Mouse (Mus musculus) forebrain, embryonic 12.5 days (tissue): ENCODE results near the gene B4galnt1. TPM values are rescaled to one million over a fixed set of nuclear protein-coding genes. Genes with fewer than 3 reads are reported as not detected.

Experiments used
- ATAC-seq: fragments of 200-750 bp; cut with Nextera tagmentation; 2 replicates; pipeline ENCODE4 v1.8.0; 2017; ENCODE audit warnings: moderate TSS enrichment; ENCODE audit not compliant: low FRiP score
- H3K27ac ChIP-seq: fragments of 300-500 bp; sonication (generic); 2 replicates; pipeline ENCODE4 v1.5.1; 2016; ENCODE audit warnings: mild to moderate bottlenecking
- H3K27me3 ChIP-seq: fragments of 300-500 bp; sonication (generic); 2 replicates; pipeline ENCODE4 v1.6.1; 2016; ENCODE audit warnings: mild to moderate bottlenecking
- H3K36me3 ChIP-seq: fragments of 300-500 bp; sonication (generic); replicated peaks from 2 replicates; pipeline ENCODE4 v1.6.1; 2016; ENCODE audit warnings: mild to moderate bottlenecking
- H3K4me1 ChIP-seq: fragments of 300-500 bp; sonication (generic); 2 replicates; pipeline ENCODE4 v1.6.1; 2016
- H3K4me2 ChIP-seq: fragments of 300-500 bp; sonication (generic); 2 replicates; pipeline ENCODE4 v1.6.1; 2016; ENCODE audit warnings: mild to moderate bottlenecking, moderate library complexity
- H3K4me3 ChIP-seq: fragments of 300-500 bp; sonication (generic); replicated peaks from 2 replicates; pipeline ENCODE4 v1.5.1; 2016; ENCODE audit warnings: mild to moderate bottlenecking
- H3K9ac ChIP-seq: fragments of 300-500 bp; sonication (generic); 2 replicates; pipeline ENCODE4 v1.6.1; 2016; ENCODE audit warnings: mild to moderate bottlenecking
- H3K9me3 ChIP-seq: fragments of 300-500 bp; sonication (generic); 2 replicates; pipeline ENCODE4 v1.6.1; 2016
- WGBS: fragments of 180-500 bp; shearing (Covaris S2); methylation state at CpG from one replicate; pipeline ENCODE4 v1.1.7; 2016; 5-methylcytosine and 5-hydroxymethylcytosine counted together
- polyA plus RNA-seq: library from polyadenylated mRNA; unstranded; fragments of >200 nt; fragmentation: Nextera tagmentation; extraction: Ambion mirVana; gene quantifications from 2 replicates; pipeline ENCODE4 v1.2.1, GENCODE M21; 2016

The B4galnt1 gene
- 13.3 and 14.7 TPM in 2 replicates for polyA plus RNA-seq

GRCm38 (mm10) chr10:127164631-127165353, at the start of gene B4galnt1:
Gene B4galnt1, plus strand, starts transcription at chr10:127165225.
- peak; percentile 89 for ATAC-seq
- 2% methylated on average over 52 of the region's 52 CpGs for WGBS
- no peaks in the 10 kb centered on the region for H3K36me3 ChIP-seq
- H3K27ac ChIP-seq: peak within 1 kb of the TSS; percentile 57
- H3K4me1 ChIP-seq: peaks cover 24% of the 10 kb centered on the region
- H3K27me3 ChIP-seq: peaks cover 61% of the 10 kb centered on the region
- H3K9ac ChIP-seq: peak within 1 kb of the TSS; percentile 80
- peak within 1 kb of the TSS; percentile 63 for H3K4me3 ChIP-seq
- H3K4me2 ChIP-seq: peak within 1 kb of the TSS; percentile 99
- H3K9me3 ChIP-seq: no peaks in the 10 kb centered on the region

GRCm38 (mm10) chr10:127118470-127118869, 46.6 kb upstream of the B4galnt1 start:
- Histone ChIP-seq H3K36me3 (peaks cover 42% of the 10 kb centered on the region), H3K4me1 (peaks cover 16% of the 10 kb centered on the region), H3K4me3 (no peak overlapping the region), H3K4me2 (no peak overlapping the region), H3K9me3 (no peaks in the 10 kb centered on the region), H3K27ac (no peak overlapping the region), H3K27me3 (no peaks in the 10 kb centered on the region), H3K9ac (no peak overlapping the region)
- no peak for ATAC-seq
- WGBS: 92% methylated on average over 11 of the region's 11 CpGs

GRCm38 (mm10) chr10:127119229-127119628, 45.8 kb upstream of the B4galnt1 start:
- Histone ChIP-seq H3K9me3 (no peaks in the 10 kb centered on the region), H3K4me2 (no peak overlapping the region), H3K36me3 (peaks cover 42% of the 10 kb centered on the region), H3K9ac (no peak overlapping the region), H3K27me3 (no peaks in the 10 kb centered on the region), H3K4me3 (no peak overlapping the region), H3K27ac (no peak overlapping the region), H3K4me1 (peaks cover 16% of the 10 kb centered on the region)
- no peak for ATAC-seq
- WGBS: 92% methylated on average over 10 of the region's 10 CpGs

GRCm38 (mm10) chr10:127120301-127121065, 44.5 kb upstream of the B4galnt1 start:
- Histone ChIP-seq H3K4me3 (peak overlapping the region; percentile 84), H3K9ac (peak overlapping the region; percentile 78), H3K4me2 (peak overlapping the region; percentile 90), H3K9me3 (no peaks in the 10 kb centered on the region), H3K27ac (no peak overlapping the region), H3K4me1 (peaks cover 16% of the 10 kb centered on the region), H3K36me3 (peaks cover 38% of the 10 kb centered on the region), H3K27me3 (no peaks in the 10 kb centered on the region)
- peak; percentile 47 for ATAC-seq
- 2% methylated on average over 32 of the region's 34 CpGs for WGBS

- Histone ChIP-seq H3K4me2 (peak within 1 kb of the TSS; percentile 90), H3K4me3 (peak within 1 kb of the TSS; percentile 84), H3K36me3 (peaks cover 32% of the 10 kb centered on the region), H3K27me3 (no peaks in the 10 kb centered on the region), H3K9me3 (no peaks in the 10 kb centered on the region), H3K4me1 (peaks cover 16% of the 10 kb centered on the region), H3K27ac (no peak within 1 kb of the TSS), H3K9ac (peak within 1 kb of the TSS; percentile 78)
- 1% methylated on average over 19 of the region's 19 CpGs for whole genome bisulfite sequencing
- ATAC-seq: peak; percentile 97
Measured at GRCm38 (mm10) chr10:127121066-127121477, 44.0 kb upstream of the B4galnt1 start, which contains the start of gene Os9. Gene Os9, minus strand, starts transcription at chr10:127121131.

GRCm38 (mm10) chr10:127122018-127122417, 43.0 kb upstream of the B4galnt1 start:
- Histone ChIP-seq H3K4me2 (peak overlapping the region; percentile 22), H3K27me3 (peaks cover 3% of the 10 kb centered on the region; the same call in 1 of the 2 replicates), H3K9ac (no peak overlapping the region), H3K4me1 (peaks cover 16% of the 10 kb centered on the region), H3K36me3 (peaks cover 25% of the 10 kb centered on the region), H3K27ac (no peak overlapping the region), H3K9me3 (no peaks in the 10 kb centered on the region), H3K4me3 (no peak overlapping the region)
- ATAC-seq: no peak
- 88% methylated on average over 3 of the region's 3 CpGs for WGBS

GRCm38 (mm10) chr10:127122784-127123435, 42.1 kb upstream of the B4galnt1 start:
- 7% methylated on average over 13 of the region's 13 CpGs for WGBS
- Histone ChIP-seq H3K4me1 (peaks cover 16% of the 10 kb centered on the region), H3K4me3 (peak overlapping the region; percentile 29), H3K9ac (peak overlapping the region; percentile 22; the same call in 1 of the 2 replicates), H3K9me3 (no peaks in the 10 kb centered on the region), H3K27ac (peak overlapping the region; percentile 69), H3K4me2 (peak overlapping the region; percentile 58), H3K27me3 (peaks cover 3% of the 10 kb centered on the region; the same call in 1 of the 2 replicates), H3K36me3 (peaks cover 16% of the 10 kb centered on the region)
- peak; percentile 12; the same call in 1 of the 2 replicates for ATAC-seq

GRCm38 (mm10) chr10:127123436-127123805, 41.6 kb upstream of the B4galnt1 start:
- Histone ChIP-seq H3K4me1 (peaks cover 16% of the 10 kb centered on the region), H3K27ac (peak overlapping the region; percentile 69), H3K27me3 (peaks cover 3% of the 10 kb centered on the region; the same call in 1 of the 2 replicates), H3K4me3 (peak overlapping the region; percentile 29), H3K9me3 (no peaks in the 10 kb centered on the region), H3K4me2 (peak overlapping the region; percentile 58), H3K9ac (peak overlapping the region; percentile 22; the same call in 1 of the 2 replicates), H3K36me3 (peaks cover 11% of the 10 kb centered on the region)
- ATAC-seq: no peak
- WGBS: 8% methylated on average over 4 of the region's 4 CpGs

- H3K4me1 ChIP-seq: peaks cover 9% of the 10 kb centered on the region
- H3K36me3 ChIP-seq: no peaks in the 10 kb centered on the region
- no peak overlapping the region for H3K4me3 ChIP-seq
- H3K27ac ChIP-seq: no peak overlapping the region
- no peaks in the 10 kb centered on the region for H3K9me3 ChIP-seq
- H3K4me2 ChIP-seq: no peak overlapping the region
- ATAC-seq: no peak
- no peak overlapping the region for H3K9ac ChIP-seq
- 77% methylated on average over 9 of the region's 9 CpGs for WGBS
- peaks cover 3% of the 10 kb centered on the region; the same call in 1 of the 2 replicates for H3K27me3 ChIP-seq
Measured at GRCm38 (mm10) chr10:127125210-127126001, 39.6 kb upstream of the B4galnt1 start.

- Histone ChIP-seq H3K36me3 (no peaks in the 10 kb centered on the region), H3K27ac (no peak overlapping the region), H3K9me3 (no peaks in the 10 kb centered on the region), H3K27me3 (peaks cover 3% of the 10 kb centered on the region; the same call in 1 of the 2 replicates), H3K4me1 (peaks cover 8% of the 10 kb centered on the region), H3K9ac (no peak overlapping the region), H3K4me2 (no peak overlapping the region), H3K4me3 (no peak overlapping the region)
- 92% methylated on average over 5 of the region's 5 CpGs for WGBS
- no peak for ATAC-seq
Measured at GRCm38 (mm10) chr10:127126579-127126978, 38.4 kb upstream of the B4galnt1 start.

- Histone ChIP-seq H3K27ac (no peak overlapping the region), H3K36me3 (no peaks in the 10 kb centered on the region), H3K4me3 (no peak overlapping the region), H3K27me3 (peaks cover 3% of the 10 kb centered on the region; the same call in 1 of the 2 replicates), H3K9ac (no peak overlapping the region), H3K4me1 (peaks cover 3% of the 10 kb centered on the region), H3K9me3 (no peaks in the 10 kb centered on the region), H3K4me2 (no peak overlapping the region)
- no peak for ATAC-seq
- 88% methylated on average over 7 of the region's 7 CpGs for WGBS
Measured at GRCm38 (mm10) chr10:127127711-127128279, 37.2 kb upstream of the B4galnt1 start.
